Mouse (Mus musculus) mouse embryonic stem cell (cell line): Measurements from ENCODE around the gene Rlbp1.

Experiments
- in situ Hi-C, 2 experiments: fragments of 300-500 bp; cut with MboI; formaldehyde crosslinking; loops; 1 replicate in 1 of 2; 3 replicates in 1 of 2; pipeline ENCODE4 v1.14.3; 2019 to 2020; ENCODE audit warnings: low sequenced_read_pairs in 2 of 2, low pct_unique_long_range_greater_than_20kb in 1 of 2, mixed read lengths in 1 of 2; ENCODE audit not compliant: unreplicated experiment in 1 of 2

The Rlbp1 gene

GRCm38 (mm10) chr7:79387991-79388390 lies 1.1 kb upstream of the Rlbp1 start:
- in situ Hi-C loops, result no loop called here

DNA sequence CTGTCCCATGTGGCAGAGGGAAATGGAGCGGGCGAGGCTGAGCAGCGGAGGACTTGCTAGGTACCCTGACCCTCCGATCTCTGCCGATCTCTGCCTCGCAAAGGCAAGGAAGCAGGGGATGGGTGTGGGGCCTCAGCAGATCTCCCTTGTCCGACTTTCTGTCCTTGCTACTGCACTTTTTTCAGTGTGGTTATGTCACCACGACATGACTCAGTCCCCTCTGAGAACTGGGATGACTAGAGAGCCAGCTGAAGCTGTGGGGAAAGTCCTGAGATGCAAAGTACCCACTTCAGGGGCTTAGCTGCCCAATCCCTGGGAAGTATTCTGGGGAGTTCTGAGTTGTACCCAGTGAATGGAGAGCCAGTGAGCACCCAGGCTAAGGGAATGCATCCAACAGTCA lies 292 bp upstream of the Rlbp1 start:
- in situ Hi-C loops, result no loop called here

GRCm38 (mm10) chr7:79376516-79377275 lies 10.2 kb downstream of the Rlbp1 start:
- in situ Hi-C loops, result loop anchor here in 1 of 2 experiments (5.0 kb wide), 1 partner anchor 91 kb away; the partner anchor contains the start of gene Polg

- in situ Hi-C loops, result loop anchor here in 1 of 2 experiments (5.0 kb wide), 1 partner anchor 92 kb away; the partner anchor contains the start of gene Polg
Observed at GRCm38 (mm10) chr7:79375594-79375993, 11.3 kb downstream of the Rlbp1 start.

DNA sequence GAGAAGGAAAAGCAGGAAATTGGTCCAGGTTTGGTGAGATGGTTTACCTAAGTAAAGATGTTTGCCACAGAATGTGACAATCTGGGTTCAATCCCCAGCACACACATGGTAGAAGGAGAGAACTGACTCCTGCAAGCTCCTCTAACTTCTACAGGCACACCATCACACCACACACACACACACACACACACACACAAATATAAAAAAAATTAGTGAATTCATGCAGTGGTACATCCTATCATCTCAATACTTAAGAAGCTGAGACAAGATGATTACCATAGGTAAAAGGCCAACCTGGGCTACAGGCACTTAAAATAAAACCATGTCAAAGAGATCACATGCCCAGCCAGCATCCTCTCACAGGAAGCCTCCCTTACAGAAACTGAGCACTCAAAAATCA lies 12.8 kb downstream of the Rlbp1 start:
- in situ Hi-C loops, result loop anchor here in 1 of 2 experiments (25.0 kb wide), 2 partner anchors 237 to 462 kb away; partner anchors contain the start of genes Hapln3, Isg20 and Mfge8

GRCm38 (mm10) chr7:79371321-79371879 lies 15.4 kb downstream of the Rlbp1 start:
- in situ Hi-C loops, result loop anchor here in 1 of 2 experiments (25.0 kb wide), 2 partner anchors 234 to 459 kb away; partner anchors contain the start of genes Hapln3, Isg20 and Mfge8

- in situ Hi-C loops, result loop anchor here in 1 of 2 experiments (25.0 kb wide), 2 partner anchors 232 to 457 kb away; partner anchors contain the start of genes Hapln3, Isg20 and Mfge8
Observed at GRCm38 (mm10) chr7:79369416-79369815, 17.4 kb downstream of the Rlbp1 start.

GRCm38 (mm10) chr7:79368664-79369063 lies 18.2 kb downstream of the Rlbp1 start:
- in situ Hi-C loops, result loop anchor here in 1 of 2 experiments (25.0 kb wide), 2 partner anchors 231 to 456 kb away; partner anchors contain the start of genes Hapln3, Isg20 and Mfge8

DNA sequence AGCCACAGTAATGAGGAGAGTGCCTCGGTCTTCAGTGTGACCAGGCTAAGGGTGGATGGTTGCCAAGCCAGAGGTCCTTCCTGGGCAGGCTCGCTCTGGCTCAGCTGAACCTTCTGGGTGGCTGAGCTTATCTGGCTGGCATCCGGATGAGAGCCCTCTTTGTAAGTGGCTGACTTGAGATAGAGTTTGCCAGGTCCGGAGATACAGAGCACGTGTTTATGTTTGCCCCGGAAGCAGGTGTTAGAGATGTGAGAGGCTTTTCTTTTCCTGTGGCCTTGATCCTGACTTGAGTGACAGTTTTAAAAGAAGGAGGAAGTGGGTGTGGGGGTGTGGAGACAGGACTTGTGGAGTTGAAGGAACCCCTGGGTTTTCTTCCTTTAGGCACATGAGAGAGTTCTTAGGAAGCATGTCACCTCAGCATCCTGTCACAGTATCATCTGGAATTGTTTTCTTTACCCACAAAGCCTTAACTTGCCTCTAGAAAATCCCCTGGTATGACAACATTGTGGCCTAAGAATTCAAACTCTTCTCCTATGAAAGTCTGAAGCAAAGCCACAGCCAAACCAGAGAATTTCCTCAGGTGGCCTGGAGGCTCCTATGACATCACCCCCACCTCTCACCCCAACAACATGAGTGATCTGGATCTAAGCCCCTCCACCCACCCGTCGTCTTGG lies 23.3 kb downstream of the Rlbp1 start:
- in situ Hi-C loops, result loop anchor here in 1 of 2 experiments (25.0 kb wide), 2 partner anchors 226 to 451 kb away; partner anchors contain the start of genes Hapln3, Isg20 and Mfge8

DNA sequence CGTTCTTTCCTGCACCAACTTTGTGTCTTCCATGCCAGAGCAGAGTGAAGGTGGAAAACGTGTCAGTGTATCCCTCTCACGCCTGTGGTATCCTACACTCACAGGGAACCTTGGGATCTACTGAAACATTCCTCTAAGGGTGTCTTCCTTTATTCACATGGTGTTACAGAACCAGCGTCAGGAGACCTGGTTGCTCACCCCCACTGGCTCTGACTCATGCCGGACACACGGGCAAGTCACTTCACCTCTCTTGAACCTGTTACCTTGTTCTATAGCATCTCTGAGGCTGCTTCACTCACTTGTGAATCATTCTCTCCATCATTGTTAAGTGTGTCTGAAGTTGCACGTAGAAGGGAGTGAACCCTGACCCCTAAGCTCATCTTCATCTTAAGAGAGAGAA lies 24.0 kb downstream of the Rlbp1 start:
- in situ Hi-C loops, result loop anchor here in 1 of 2 experiments (25.0 kb wide), 2 partner anchors 226 to 451 kb away; partner anchors contain the start of genes Hapln3, Isg20 and Mfge8

DNA sequence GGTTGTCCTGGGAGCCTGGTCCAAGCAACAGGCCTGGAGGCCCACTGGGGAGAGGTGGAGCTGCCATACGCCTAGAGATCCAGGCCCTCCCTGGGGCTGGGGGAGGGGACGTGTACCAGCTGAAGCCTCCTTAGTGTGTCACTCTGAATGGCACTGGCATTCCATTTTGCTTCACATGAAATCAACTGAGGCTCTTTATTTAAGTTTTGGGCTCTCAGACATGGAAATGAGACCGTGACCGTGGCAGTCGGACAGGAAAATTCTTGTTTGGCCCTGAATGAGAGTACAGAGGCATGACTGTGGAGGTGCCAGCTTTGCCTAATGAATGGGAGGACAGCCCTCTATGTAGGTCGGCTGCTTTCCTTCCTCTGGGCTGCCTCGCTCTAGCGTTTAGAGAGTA lies 24.6 kb downstream of the Rlbp1 start:
- in situ Hi-C loops, result loop anchor here in 1 of 2 experiments (25.0 kb wide), 2 partner anchors 225 to 450 kb away; partner anchors contain the start of genes Hapln3, Isg20 and Mfge8

GRCm38 (mm10) chr7:79360056-79360455 lies 26.8 kb downstream of the Rlbp1 start:
- in situ Hi-C loops, result loop anchor here in 1 of 2 experiments (25.0 kb wide), 2 partner anchors 223 to 448 kb away; partner anchors contain the start of genes Hapln3, Isg20 and Mfge8

DNA sequence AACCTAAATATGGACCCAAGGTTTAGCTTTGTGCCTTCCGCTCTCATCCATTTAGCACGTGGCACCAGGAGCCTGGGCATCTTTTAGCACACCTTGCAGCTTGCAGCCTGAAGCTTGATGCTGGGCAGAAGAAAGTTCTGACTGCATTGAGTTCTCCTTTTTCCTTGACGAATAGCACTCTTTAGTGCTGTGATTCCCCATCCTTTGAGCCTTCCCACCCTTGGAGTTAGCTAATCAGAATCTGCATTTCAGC lies 27.7 kb downstream of the Rlbp1 start:
- in situ Hi-C loops, result loop anchor here (10.0 to 25.0 kb wide), 3 partner anchors 222 to 447 kb away; partner anchors contain the start of genes Hapln3 (in 2 of the 2), Isg20 (in 1 of the 2) and Mfge8 (in 1 of the 2)

DNA sequence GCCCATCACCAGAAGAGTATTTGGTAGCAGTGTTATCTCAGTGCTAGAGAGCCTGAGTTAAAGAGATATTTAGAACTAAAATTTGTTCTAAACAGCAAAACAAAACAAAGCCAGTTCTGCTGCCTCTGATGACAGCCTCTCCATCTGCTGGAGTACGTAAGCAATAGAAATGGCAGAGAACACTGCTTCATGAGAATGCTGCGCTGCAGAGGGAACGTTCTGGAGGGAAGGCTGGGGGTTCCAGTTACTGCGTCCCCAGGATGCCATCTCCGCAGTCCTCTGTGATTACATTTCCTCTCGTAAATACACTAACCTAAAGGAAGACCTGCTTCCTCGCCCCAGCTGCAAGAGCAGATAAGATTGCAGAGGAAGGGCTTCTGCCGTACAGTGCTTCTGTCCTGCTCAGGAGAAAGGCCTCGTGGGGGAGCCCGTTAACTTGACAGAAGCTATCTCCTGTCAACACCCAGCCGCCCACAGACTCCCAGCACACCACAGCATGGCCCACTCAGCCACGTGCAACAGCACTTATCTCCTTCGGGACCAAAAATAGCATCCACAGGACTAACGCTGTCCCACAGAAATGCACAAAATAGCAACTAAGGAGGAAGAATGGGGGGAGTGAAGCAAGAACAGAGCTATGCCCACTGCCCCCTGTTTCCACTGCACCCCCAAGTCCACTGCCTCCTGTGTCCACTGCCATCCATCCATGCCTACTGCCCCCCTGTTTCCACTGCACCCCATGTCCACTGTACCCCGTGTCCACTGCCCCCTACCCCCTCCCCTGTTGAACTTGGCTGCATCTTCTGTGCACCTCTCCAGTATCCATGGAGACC lies 28.3 kb downstream of the Rlbp1 start:
- in situ Hi-C loops, result loop anchor here (10.0 to 25.0 kb wide), 3 partner anchors 221 to 446 kb away; partner anchors contain the start of genes Hapln3 (in 2 of the 2), Isg20 (in 1 of the 2) and Mfge8 (in 1 of the 2)

GRCm38 (mm10) chr7:79349738-79350386 lies 37.0 kb downstream of the Rlbp1 start:
- in situ Hi-C loops, result loop anchor here (5.0 to 25.0 kb wide), 4 partner anchors 103 to 438 kb away; partner anchors contain the start of genes Hapln3 (in 2 of the 2), Isg20 (in 1 of the 2) and Mfge8 (in 1 of the 2)

DNA sequence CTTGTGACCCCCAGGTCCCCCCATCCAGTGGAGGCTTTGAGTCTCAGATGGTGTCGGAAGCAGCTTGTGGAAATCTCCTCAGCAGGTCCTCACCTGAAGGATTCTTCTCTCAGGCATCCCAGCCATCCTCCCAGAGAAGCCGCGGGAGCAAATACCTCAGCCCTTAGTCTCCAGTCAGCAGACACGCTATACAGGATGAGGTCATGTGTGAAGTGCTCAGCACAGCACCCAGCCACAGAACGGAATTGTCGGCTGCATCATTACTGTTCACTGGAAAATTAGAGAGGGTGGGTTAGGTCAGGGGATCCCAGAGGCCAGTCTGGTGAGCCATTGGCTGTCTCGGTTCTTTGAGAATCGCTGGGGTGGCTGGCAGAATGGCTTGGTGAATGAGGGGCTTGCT lies 38.0 kb downstream of the Rlbp1 start:
- in situ Hi-C loops, result no loop called here
